Comparison of ENCODE assay signal across 8 mouse cellular contexts in genomic region chr2:13270736-13271135, GRCm38 (mm10). TPM values are rescaled to one million over a fixed set of nuclear protein-coding genes. Genes with fewer than 3 reads are reported as not detected.
DNase-seq lines count a peak whose midpoint lies in the region; ATAC-seq and TF ChIP-seq lines count a peak whose summit lies in the region.

No protein-coding gene starts in this region.

- peak overlapping the region; percentile 82 for H3K4me2 ChIP-seq in lung, embryonic 14.5 days
- H3K4me2 ChIP-seq in hindbrain, postnatal 0 days (ENCODE audit: low read depth, low read length) = peak overlapping the region; percentile 93
- H3K4me2 ChIP-seq in midbrain, embryonic 12.5 days (replicated peaks) = peak overlapping the region; percentile 61

- TF ChIP-seq CTCF in lung, embryonic 14.5 days (IDR thresholded peaks at IDR 0.05; ENCODE audit: low read depth) = no peak
- TF ChIP-seq CTCF in hindbrain, postnatal 0 days (IDR thresholded peaks at IDR 0.05; ENCODE audit: low read depth) = no peak

- ATAC-seq in lung, embryonic 14.5 days (ENCODE audit: insufficient read depth) = peak; percentile 3; the same call in 1 of the 2 replicates
- ATAC-seq in hindbrain, postnatal 0 days = no peak
- ATAC-seq in midbrain, embryonic 12.5 days (ENCODE audit: low FRiP score, low read depth) = no peak

- peaks cover 3% of the 10 kb centered on the region; the same call in 1 of the 2 replicates for H3K36me3 ChIP-seq in lung, embryonic 14.5 days (ENCODE audit: insufficient read depth)
- H3K36me3 ChIP-seq in embryonic facial prominence, embryonic 10.5 days (replicated peaks) = no peaks in the 10 kb centered on the region
- no peaks in the 10 kb centered on the region for H3K36me3 ChIP-seq in hindbrain, postnatal 0 days (ENCODE audit: insufficient read depth, low read length)
- H3K36me3 ChIP-seq in midbrain, embryonic 12.5 days = no peaks in the 10 kb centered on the region

- H3K9me3 ChIP-seq in lung, embryonic 14.5 days (ENCODE audit: low read depth, low read length) = no peaks in the 10 kb centered on the region
- H3K9me3 ChIP-seq in embryonic facial prominence, embryonic 10.5 days = no peaks in the 10 kb centered on the region
- no peaks in the 10 kb centered on the region for H3K9me3 ChIP-seq in hindbrain, postnatal 0 days (ENCODE audit: low read length)
- H3K9me3 ChIP-seq in midbrain, embryonic 12.5 days = no peaks in the 10 kb centered on the region

- 19% methylated on average over 8 of the region's 8 CpGs for WGBS in lung, embryonic 14.5 days
- WGBS in embryonic facial prominence, embryonic 10.5 days = 55% methylated on average over 8 of the region's 8 CpGs
- WGBS in hindbrain, postnatal 0 days = 45% methylated on average over 8 of the region's 8 CpGs
- 51% methylated on average over 8 of the region's 8 CpGs for WGBS in midbrain, embryonic 12.5 days

- 0 out of 2 replicates have a peak, but pooled peaks cover 3% of the 10 kb centered on the region for H3K4me1 ChIP-seq in lung, embryonic 14.5 days (ENCODE audit: insufficient read depth)
- H3K4me1 ChIP-seq in embryonic facial prominence, embryonic 10.5 days = peaks cover 13% of the 10 kb centered on the region
- peaks cover 12% of the 10 kb centered on the region for H3K4me1 ChIP-seq in hindbrain, postnatal 0 days (ENCODE audit: insufficient read depth, low read length)
- peaks cover 15% of the 10 kb centered on the region for H3K4me1 ChIP-seq in midbrain, embryonic 12.5 days

- no peaks in the 10 kb centered on the region for H3K27me3 ChIP-seq in lung, embryonic 14.5 days (ENCODE audit: insufficient read depth, low read length)
- no peaks in the 10 kb centered on the region for H3K27me3 ChIP-seq in embryonic facial prominence, embryonic 10.5 days (replicated peaks; ENCODE audit: low read depth, poor library complexity, severe bottlenecking)
- no peaks in the 10 kb centered on the region for H3K27me3 ChIP-seq in hindbrain, postnatal 0 days (ENCODE audit: insufficient read depth, low read length)
- no peaks in the 10 kb centered on the region for H3K27me3 ChIP-seq in midbrain, embryonic 12.5 days

- peak overlapping the region; percentile 51 for H3K4me3 ChIP-seq in lung, embryonic 14.5 days (ENCODE audit: low read depth, low read length)
- H3K4me3 ChIP-seq in embryonic facial prominence, embryonic 10.5 days = peak overlapping the region; percentile 69
- H3K4me3 ChIP-seq in hindbrain, postnatal 0 days (ENCODE audit: low read length) = peak overlapping the region; percentile 60
- H3K4me3 ChIP-seq in midbrain, embryonic 12.5 days = peak overlapping the region; percentile 62

- peak overlapping the region; percentile 60 for H3K9ac ChIP-seq in lung, embryonic 14.5 days
- peak overlapping the region; percentile 64 for H3K9ac ChIP-seq in hindbrain, postnatal 0 days (replicated peaks; ENCODE audit: low read length)
- peak overlapping the region; percentile 61 for H3K9ac ChIP-seq in midbrain, embryonic 12.5 days (replicated peaks)

- peak overlapping the region; percentile 63; the same call in 1 of the 2 replicates for H3K27ac ChIP-seq in lung, embryonic 14.5 days (ENCODE audit: low read depth)
- H3K27ac ChIP-seq in embryonic facial prominence, embryonic 10.5 days (replicated peaks) = peak overlapping the region; percentile 89
- peak overlapping the region; percentile 64; the same call in 1 of the 2 replicates for H3K27ac ChIP-seq in hindbrain, postnatal 0 days
- H3K27ac ChIP-seq in midbrain, embryonic 12.5 days (replicated peaks) = no peak overlapping the region; the same call in 1 of the 2 replicates

- DNase-seq in lung, embryonic 14.5 days = peak; percentile 49
- no peak for DNase-seq in lung, postnatal 10 days
- no peak for DNase-seq in embryonic facial prominence, embryonic 10.5 days (ENCODE audit: low spot score)
- peak; percentile 33 for DNase-seq in hindbrain, postnatal 0 days (ENCODE audit: low spot score)
- no peak for DNase-seq in layer of hippocampus, adult 8-10 months (ENCODE audit: low spot score in 2 of 2)
- DNase-seq in urinary bladder, postnatal 14 days (ENCODE audit: low spot score) = no peak
- no peak for DNase-seq in kidney, adult 8-10 months

RNA-seq across cellular contexts. Expression of gene Rsu1, which starts 0.5 kb away (rescaled TPM):
- 144 and 155 TPM in 2 replicates for polyA plus RNA-seq in lung, embryonic 14.5 days (2014; fragmentation: Nextera tagmentation; extraction: Ambion mirVana)
- polyA plus RNA-seq in embryonic facial prominence, embryonic 10.5 days (2016; fragmentation: Nextera tagmentation; extraction: Ambion mirVana) = 70.2 and 80.1 TPM in 2 replicates
- 41.7 and 98.6 TPM in 2 replicates for total RNA-seq in hindbrain, postnatal 0 days (2014; rRNA removed)
- polyA plus RNA-seq in hindbrain, postnatal 0 days (2015; fragmentation: Nextera tagmentation; extraction: Ambion mirVana) = 93.6 and 95.7 TPM in 2 replicates
- 64.1 and 74.4 TPM in 2 replicates for polyA plus RNA-seq in midbrain, embryonic 12.5 days (2016; fragmentation: Nextera tagmentation; extraction: Ambion mirVana)
- total RNA-seq in layer of hippocampus, adult 8-10 months (2022) = 10 to 100 TPM; 35.4 to 39.7 (median 38.1) TPM

Comparison
In these comparisons a context has a peak if more than half of its experiments do, and no peak if none do; other contexts are left out.
1. DNase-seq: peak in lung, embryonic 14.5 days (single experiment) and hindbrain, postnatal 0 days (single experiment); none in lung, postnatal 10 days (single experiment), embryonic facial prominence, embryonic 10.5 days (single experiment), layer of hippocampus, adult 8-10 months (0 of 2), urinary bladder, postnatal 14 days (single experiment) and kidney, adult 8-10 months (0 of 2).
2. Peak in every context shown above with its lines, with median percentiles within 50 percentile points of each other: H3K4me2 ChIP-seq, H3K4me3 ChIP-seq and H3K9ac ChIP-seq.